Mouse (Mus musculus) thymus, postnatal 14 days (tissue): ENCODE data around the gene Mum1.

ENCODE experiments used
- DNase-seq: peaks from one replicate; pipeline ENCODE4 v3.0.0; 2021

Mum1 gene

DNA sequence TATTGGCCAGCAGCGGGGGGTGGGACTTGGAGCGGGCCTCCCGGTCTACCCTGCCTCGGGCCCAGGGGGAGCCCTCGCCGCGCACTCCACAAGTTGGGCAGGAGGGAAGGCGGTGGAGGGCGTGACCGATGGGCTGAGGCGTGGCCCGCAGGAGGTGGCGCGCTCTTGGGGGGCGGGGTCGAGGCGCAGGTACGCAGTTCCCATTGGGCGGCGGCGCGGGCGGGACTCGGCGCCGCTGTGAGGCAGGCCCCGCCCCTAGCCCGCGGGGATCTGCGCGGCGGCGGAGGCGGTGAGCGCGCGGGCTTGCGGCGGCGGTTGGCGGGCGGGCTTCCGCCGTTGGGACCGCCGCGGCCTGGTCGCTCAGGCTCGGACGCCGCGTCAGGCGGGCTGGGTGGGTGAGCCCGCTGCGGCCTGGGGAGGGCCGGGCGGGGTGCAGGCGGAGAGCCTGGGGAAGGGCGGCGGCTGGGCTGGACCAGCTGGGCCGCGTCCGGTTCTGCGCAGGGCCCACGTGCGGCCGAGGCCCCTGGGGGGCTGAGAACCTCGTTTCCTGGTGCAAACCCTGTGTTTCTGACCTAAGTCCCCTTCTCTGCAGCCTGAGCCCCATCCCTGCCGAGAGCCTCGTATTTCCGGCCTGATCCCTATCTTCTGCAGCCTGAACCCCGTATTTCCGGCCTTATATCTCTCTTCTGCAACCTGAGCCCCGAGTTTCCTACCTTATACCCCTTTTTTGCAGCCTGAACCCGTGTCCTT, at the start of gene Mum1:
Mum1 (plus strand) TSS at position 19 of the 750 bp plus-strand sequence.
- DNase-seq: peak; percentile 100

DNA sequence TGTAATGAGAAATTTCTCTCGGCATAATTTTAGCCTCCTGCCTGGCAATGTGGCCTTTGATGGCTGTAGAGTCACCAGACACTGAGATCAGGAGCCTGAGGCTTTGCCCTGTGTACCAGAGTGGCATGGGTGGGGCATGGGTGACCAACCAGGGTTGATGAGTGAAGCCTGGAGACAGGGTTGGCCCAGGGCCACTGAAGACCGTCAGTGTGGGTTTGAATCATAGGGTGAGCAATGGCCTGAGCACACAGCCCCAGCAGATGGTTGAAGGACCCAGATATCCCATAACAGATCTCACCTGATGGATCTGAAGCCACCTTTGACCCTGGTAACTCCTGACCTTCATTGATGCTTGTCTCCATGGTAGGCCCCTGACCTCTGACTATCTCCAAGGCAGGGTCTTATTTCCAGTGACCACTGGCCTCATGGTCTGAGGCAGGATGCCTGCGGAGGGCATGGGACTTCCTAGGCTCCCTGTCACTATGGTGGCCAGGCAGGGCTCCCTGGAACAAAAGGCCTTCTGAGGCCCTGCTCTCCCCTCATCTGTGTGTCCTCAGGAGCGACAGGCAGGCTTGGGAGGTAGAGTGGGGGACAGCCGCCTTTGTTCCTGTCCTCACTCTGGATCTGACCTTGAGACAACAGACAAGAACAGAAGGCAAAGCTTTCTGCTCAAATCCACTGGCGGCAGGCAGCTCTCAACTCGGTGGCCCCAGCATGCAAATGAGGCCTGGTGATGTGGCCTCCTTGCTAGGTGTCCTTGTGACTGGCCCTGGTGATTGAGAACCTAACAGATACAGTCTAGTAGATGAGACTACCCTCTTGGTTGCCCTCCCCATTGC, 48.6 kb upstream of the Mum1 start:
- no peak for DNase-seq

DNA sequence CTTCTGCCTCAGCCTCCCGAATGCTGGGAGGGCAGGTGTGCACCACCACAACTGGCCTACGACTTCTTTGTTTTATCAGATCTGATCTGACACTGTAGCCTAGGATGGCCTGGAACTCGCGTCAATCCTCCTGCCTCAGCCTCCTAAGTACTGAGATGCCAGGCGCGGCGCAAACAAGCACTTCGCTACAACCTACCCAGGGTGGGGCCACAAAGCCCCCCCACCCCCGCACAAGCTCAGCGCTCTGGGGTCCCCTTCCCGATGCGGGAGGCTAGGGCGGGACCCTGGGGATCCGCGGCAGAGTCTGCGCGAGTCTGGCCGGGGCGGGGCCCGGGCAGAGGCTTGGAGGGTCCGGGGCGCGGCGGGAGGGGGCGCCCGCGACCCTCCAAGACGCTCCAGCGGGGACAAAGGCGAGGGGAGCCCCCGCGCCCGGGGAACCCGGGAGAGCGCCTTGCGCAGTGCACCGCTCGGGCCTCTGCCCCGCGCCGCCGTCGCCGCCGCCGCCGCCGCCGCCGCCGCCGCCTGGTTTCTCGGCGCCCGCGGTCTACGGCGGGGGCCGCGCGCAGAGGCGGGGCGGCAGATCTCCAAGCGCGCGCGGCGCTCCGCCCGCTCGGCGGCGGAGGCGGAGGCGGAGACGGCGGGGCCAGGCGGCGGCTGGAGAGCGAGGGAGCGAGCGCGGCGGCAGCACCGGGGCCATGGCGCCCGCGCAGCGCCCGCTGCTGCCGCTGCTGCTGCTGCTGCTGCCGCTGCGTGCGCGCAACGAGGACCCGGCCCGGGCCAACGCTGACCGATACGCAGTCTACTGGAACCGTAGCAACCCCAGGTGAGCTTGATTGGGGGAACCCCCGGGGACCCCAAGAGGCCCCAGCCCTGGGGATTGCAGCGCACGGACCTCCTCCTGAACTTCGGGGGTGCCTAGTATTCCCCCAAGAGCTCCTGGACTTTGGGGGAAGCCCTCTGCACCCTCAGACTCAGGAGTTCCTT, 46.9 kb upstream of the Mum1 start, which contains the start of gene Efna2:
Efna2 (plus strand) TSS at position 415 of the 984 bp plus-strand sequence.
- DNase-seq: peak; percentile 60

DNA sequence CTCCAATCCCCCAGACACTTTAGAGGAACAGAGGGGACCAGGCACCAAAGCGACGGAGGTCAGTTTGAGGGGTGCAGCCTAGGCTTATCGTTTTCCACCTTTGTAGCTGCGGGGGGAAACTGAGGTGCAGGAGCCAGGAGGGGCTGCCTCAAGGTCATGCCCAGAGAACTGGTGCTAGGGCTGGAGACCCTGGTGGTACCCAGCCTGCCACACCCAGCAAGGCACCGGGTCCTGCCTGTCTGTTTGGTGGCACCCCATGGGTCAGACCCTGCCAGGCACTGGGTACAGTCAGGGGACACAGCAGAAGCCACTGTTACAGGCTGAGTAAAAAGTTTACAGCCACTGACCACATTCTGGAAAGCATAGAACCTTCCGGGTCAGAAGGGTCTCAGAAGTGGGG, 45.9 kb upstream of the Mum1 start:
- no peak for DNase-seq

DNA sequence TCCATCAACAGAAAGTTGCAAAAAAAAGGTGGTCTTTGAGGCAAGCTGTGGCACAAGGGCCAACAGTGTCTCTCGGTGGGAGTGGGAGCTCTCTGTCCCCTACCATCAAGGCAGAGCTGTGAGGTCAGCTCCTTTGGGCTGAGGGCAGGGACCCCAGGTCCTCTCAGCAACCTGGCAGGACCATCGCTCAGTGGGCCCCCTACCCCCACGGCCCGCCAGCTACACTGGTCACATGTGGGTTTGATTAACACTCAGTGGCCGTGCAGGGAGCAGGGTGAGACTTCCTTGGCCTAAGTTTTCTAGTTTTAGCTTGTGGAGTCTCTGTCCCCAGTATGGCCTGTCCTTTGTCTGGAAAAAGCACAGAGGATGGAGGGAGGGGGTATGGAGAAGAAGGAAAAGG, 45.4 kb upstream of the Mum1 start:
- DNase-seq: no peak

DNA sequence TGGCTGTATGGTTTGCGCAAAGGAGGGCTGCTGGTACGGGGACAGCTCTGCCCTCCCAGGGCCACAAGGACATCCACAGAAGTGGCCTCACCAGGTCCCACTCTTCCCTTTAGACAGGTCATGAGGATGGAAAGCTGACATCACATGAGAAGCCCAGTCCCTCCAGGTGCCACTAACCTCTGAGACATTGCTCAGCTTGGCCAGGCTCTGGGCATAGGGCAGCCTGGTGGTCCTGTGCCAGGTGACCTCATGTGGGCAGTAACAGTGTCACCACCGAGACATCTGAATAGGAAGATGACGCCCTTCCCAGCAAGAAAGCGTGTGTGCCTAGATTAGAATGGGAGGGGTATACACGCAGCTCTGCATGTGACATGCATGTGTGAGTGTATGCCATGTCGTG, 43.7 kb upstream of the Mum1 start:
- no peak for DNase-seq

DNA sequence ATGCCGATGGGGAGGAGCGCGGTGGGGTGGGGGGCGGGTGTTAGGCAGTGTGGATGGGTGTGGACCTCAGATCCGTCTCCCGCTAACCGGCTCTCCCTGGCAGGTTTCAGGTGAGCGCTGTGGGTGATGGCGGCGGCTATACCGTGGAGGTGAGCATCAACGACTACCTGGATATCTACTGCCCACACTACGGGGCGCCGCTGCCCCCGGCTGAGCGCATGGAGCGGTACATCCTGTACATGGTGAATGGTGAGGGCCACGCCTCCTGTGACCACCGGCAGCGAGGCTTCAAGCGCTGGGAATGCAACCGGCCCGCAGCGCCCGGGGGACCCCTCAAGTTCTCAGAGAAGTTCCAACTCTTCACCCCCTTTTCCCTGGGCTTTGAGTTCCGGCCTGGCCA, 39.6 kb upstream of the Mum1 start:
- no peak for DNase-seq

DNA sequence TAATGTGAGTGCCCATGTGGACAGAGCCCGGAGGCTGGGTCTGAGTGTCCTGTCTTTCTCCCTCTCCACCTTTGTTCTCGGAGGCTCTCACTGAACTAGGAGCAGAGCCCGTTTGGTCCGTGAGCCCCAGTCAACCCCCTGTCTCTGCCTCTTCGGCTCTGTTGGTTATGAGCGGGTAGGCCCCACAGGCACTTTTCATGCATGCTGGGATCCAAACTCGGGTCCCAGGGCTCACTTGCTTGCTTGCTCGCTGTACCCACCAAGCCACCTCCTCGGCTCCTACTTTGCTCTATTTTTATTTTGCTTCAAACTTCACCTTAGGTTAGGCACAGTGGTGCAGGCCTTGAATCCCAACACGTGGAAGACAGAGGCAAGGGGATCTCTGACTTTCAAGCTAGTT, 38.5 kb upstream of the Mum1 start:
- DNase-seq: no peak

DNA sequence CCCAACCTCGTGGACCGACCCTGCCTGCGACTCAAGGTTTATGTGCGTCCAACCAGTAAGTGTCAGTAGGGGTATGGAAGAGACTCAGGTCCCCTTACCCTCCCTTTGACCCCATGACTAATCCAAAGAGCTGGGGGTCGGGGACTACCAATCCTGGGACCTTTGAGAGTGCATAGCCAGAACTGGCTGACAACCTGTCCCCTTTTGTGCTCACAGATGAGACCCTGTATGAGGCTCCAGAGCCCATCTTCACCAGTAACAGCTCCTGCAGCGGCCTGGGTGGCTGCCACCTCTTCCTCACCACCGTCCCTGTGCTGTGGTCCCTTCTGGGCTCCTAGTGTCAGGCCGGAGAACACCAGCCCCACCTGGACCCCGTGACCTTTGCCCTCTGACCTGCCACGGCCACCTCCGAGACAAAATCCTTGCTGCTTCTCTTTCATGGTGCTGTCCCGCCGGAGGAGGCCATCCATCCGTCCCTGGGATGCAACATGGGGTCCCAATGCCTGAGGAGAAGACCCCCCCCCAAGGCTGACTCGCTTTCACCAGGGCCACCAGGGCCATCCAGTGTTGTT, 37.7 kb upstream of the Mum1 start:
- no peak for DNase-seq

DNA sequence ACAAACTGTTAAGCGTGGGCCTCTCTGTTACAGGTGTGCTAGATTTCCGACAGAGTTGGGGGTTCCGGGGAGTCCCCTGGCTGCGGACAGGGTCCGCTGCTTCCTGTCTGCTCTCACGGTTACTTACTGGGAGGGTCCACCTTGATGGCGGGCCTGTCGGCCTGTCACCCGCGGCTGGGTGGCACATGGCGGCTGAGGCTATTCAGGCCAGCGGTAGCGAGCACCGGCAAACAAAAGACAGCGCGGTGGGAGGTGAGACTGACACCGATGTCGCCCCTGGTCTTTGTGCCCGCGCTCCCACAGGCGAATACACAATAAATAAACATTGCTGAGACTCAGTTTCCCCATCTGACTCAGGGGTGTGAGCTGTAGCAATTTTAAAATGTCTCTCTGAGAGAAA, 36.2 kb upstream of the Mum1 start:
- DNase-seq: no peak

DNA sequence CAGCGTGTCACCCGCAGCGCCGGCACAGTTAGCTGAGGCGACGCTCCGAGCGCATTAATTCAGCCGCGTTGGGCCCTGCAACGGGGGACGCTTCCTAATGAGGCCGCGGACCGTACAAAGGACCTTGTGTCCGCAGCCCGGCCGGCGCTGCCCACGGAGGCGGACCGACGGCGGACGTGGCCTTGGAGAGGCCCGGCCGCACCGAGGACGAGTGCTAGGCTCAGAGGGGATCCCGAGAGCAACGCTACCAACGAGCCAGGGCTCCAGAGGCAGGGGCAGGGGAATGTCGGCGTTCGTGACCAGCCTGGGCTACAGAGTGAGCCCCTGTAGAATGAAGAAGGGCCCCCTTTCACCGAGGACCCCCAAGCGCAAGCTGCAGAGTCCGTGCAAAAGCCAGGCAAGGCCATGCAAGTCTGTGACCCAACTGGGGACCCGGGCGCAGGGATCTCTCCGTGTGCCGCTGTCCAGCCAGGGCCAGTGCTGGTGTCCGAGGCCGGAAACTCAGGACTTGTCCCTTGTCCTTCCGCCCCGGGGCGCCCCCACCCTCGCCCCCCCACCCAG, 35.7 kb upstream of the Mum1 start:
- no peak for DNase-seq

DNA sequence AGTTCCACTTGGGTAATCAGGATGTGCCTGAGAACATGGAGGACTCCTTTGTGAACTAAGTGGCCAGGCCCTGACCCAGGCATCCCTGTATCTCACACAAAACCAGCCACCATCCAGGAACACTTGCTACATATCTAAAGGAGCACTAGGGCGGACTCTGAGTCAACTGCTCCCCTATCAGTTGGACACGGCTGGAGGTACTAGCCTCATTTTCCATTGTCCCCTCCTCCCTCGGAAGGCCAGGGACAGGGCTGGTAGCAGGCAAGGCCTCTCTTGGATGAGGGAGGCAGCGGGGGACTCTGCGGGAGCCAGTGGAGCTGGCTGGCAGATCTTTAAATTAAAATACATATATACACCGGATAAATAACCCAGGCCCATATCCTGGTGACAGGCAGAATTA, 32.3 kb upstream of the Mum1 start:
- DNase-seq: no peak

DNA sequence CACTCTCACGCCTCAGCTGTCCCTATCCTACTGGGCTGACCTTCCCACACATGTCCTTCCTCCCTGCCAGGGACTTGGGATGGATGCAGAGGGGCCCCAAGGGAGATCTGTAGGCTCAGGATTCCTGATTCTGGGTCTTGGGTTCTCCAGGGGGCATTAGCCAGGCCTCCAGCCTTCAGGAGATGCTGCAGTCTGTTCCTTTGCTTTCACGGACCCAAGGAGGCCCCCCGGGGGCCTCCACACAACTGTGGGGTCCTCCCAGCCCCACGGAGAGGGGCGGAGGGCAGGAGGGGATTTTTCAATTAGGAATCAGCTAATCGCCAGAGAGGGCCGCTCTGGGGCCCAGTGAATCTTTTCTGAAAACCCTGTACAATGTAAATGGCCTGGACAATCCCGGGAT, 31.8 kb upstream of the Mum1 start:
- no peak for DNase-seq

DNA sequence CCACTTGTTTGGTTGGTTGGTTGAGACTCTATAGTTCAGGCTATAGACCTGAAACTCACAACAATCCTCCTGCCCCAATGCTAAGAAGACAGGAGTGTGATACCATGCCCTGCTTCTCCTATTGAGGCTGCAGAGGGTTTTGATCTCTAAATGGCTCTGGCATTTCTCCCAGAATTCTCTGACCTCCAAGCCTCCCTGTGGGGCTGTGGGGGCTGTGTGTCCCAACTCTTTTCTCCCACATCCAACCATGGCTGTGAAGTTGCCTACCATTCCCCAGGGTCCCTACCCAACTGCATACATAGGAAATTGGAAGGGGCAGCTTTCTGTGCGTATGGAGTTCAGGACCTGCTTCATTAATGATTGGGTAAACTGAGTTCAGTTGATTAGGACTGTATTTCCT, 30.1 kb upstream of the Mum1 start:
- no peak for DNase-seq

DNA sequence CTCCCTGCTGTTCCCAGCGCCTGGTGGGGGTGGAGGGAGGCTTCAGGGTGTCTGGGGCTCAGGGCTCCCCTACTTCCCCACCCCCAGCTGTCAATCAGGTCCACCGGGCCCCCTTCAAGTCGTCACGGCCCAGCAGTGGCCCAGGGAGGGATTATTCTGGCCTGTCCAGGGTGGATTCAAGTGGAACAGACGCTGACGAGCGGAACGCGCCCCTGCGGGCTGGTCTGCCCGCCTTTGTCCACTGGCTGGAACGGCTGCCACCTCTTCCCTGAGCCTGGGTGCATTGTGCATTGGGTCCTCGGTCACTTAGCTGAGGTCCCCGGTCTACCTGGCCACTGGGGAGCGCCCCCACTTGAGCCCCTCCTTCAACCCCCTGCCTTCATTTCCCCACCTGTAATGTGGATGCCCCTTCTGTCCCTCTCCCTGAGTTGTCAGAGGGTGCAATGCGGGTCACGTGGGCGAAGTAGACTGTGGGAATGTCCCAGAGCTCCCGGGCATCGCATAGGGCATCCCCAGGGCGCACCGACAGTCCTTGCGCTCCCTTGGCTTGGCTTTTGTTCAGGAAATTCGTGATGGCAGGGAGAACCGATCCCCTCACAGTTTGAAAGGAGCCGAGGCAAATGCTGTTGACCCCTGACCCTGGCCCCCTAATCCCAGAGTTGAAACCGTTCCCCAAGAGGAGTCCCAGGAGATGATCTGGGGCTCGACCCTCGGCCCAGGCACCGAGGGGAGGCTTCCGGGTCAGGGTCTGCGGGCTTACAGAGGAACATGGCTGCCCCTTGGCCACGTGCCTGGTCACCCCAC, 29.3 kb upstream of the Mum1 start:
- no peak for DNase-seq

DNA sequence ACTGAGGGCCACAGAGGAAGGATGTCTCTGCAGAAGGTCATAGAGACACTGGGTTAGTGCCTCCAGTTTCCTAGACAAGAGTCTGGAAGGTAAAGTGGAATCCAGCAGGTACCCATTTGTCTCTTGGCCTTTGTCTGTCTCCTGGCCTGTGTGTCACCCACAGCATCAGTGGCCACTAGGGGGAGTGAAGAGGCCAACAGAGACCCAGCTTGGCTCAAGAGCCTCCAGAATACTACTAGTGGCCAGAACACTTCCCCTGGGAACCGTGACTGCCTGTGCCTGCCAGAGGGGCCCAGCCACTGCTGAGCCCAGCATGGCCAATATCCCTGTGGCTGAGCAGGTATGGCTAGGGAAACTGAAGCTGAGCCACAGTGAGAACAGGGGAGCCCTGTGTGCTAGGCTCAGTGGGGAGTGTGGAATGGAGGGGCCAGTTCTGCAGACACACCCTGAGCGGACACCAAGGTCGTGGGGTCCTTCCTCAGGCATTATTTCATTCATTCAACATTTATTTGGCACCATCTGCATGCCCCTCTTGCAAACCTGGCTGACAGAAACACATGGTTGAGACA, 26.7 kb upstream of the Mum1 start:
- DNase-seq: peak; percentile 85

DNA sequence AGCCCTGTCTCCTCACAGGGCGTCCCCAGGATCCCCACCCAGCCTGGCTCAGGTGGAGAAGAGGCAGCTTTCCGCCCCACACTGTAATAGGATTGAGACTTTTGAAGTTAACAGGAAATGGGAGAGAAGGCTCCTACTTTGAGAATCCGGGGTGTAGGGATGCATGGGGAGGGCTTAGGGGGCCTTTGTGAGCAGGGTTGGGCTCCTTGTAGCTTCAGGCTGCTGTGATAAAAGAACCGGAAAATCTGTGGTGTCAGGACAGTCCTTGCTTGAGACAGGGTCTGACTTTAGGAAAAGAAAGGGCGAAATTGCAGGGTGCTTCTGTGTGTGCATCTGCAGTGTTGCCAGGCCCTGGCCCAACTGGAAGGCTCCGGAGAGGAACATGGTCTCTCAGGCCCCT, 25.7 kb upstream of the Mum1 start:
- no peak for DNase-seq

DNA sequence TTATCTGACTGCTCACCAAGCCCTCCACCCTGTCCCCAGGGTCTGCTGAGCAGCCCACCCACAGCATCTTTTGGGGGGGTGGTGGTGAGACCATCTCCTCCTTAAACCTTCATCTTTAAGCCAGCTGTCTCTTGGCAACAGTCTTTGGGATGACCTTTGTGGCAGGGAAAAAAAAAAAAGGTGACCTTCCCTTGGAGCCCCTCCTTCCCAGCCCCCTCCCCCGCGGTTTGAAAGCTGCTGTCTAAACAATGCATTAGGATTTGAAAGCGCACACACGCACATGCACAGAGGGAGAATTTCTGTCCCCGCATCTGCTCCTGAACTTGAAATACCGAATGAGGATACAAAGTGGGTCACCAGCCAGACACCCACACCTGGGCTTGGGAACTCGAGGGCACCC, 22.2 kb upstream of the Mum1 start:
- DNase-seq: no peak

DNA sequence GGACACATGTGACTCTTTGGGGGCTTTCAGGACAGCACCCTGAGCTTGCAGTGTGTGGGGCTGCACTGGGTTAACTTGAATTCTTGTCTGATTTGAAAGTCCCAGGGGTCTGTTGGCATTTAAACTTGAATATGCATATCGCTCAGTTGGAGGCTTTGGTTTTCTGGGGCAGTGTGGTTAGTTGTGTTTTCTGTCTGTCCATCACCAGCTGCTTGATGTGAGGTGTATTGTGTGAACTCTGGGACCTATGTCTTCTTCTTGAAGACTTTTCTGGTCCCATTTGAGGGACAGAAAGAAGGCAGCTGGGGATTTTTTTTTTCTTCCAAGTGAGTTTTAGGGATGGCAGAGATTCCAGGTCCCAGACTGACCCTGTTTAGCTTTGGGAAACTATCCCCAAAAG, 19.0 kb upstream of the Mum1 start:
- no peak for DNase-seq

DNA sequence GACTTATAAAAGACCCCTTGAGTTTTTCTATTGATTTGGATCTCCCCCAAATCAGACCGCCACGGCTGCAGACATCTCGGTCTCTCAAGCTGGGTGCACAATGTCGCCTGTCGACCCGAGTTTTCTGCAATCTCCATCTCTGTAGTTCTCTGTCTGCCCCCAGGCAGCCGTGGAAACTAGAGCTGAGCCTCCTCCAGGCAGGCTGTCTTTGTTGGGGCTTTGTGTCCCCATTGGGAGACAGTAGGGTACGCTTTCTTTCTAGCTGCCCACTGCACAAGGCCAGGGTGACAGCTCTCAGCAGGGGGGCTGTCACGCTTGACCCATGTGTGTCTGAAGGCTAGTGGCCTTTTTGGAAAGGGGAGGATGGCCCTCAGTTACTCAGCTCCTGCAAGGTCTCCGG, 18.6 kb upstream of the Mum1 start:
- DNase-seq: no peak

DNA sequence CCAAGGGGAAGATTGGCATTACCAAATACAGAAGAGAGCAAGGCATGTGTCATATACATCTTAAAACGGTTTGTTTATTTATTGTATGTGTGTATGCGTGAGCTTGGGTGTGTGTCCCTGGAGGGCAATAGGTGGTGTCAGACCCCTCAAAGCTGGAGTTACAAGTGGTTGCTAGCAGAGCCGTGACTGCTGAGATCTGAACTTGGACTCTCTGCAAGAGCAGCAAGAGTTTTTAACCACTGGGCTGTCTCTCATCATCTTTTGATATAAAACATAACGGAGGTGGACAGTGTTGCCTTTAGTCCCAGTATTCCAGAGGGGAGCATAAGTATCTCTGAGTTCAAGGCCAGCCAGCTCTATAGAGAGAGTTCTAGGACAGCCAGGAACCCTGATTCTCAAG, 18.0 kb upstream of the Mum1 start:
- DNase-seq: no peak
